Mouse (Mus musculus) telencephalon, adult 2 months (tissue): ENCODE data around the gene Rin2.
"Not testable (repeated sequence)": the region's sequence is repeated elsewhere in the genome, so short reads cannot be mapped to it uniquely, and the experiment has no call there.

Experiments used
- DNase-seq: peaks from one replicate; pipeline ENCODE4 v3.0.0-alpha.2; 2011; ENCODE audit warnings: low read depth, low spot score

The Rin2 gene

DNA sequence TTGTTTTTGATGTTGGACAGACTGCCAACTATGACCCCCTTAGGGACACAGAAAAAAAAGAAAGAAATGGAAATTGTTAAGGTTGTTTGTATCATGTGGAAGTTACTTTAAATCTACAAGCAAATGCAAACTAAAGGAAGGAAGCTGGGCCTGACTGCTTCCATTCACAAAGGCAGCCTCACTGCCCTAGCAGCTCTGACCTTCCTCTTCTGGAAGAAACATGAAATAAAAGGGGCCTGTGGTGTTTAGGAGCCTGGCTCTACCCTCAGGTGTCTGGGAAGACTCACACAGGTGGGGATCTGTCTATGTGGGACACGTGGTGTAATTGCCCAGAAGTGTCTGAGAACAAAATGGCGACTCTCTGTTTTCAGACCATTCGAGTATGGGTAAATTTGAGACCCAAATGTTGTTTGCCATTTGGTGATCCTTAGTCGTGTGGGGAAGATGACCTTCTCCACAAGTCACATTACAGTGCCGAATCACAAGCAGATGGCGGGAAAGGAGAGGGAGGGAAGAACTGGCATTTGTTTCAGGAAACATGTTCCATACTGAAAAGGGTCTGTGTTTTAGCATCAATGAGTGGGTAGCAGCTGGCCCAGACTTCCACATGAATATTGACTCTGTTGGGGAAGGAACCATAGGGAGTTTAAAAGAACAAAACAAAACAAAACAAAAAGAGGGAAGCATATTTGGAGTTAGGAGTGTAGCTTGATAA, 213.9 kb downstream of the Rin2 start:
- no peak for DNase-seq

DNA sequence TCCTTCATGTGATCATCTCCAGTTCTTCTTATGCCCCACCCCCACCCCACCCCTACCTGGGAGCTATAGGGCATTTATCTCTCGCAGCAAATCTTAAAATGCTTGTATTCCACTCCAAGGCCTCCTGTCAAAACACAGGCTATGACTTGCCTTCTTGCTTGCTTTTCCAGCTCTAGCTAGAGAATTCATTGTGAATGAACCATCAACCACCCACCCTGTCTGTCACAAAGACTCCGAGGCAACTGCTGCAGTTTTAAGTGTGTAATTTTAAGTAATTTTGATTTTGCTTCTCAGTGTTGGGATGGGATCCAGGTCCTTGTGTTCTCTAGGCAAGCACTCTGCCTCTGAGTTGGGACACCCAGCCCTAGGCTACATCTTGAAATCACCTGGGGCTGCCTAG, 215.6 kb downstream of the Rin2 start:
- no peak for DNase-seq

DNA sequence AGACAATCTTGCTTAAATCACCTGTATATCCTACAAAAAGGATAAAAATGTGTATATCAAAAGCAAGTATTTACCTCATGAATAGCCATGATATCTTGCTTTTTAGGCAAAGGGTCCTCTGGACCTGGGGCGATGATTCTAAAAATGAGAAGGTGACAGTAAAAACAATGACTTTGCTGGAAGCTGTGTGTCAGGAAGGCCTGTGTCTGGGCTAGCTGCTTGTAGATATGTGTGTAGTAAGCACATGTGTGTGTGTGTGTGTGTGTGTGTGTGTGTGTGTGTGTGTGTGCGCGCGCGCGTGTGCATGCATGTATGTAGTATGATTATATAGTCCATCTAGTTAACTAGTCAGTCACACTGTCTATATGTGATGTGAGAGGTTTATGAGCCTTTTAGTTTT, 218.7 kb downstream of the Rin2 start:
- DNase-seq: no peak

DNA sequence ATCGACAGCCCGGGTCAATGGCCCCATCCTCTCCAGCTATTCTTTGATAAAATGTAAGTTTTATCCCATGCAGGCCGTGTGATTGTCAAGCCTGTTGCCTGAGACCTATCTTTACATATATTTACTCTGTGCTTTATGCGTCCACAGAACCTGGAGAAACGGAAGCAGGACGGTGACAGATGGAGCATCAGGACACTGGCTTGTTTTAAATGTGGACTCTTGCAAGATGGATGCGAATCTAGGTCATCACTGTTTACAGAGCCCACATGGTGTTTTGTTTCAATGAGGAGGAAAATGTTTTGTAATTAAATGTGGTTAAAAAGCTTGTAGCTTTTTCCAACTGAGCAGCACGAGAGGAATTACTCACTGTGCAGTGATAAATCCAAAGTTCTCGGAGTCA, 223.1 kb downstream of the Rin2 start:
- no peak for DNase-seq

DNA sequence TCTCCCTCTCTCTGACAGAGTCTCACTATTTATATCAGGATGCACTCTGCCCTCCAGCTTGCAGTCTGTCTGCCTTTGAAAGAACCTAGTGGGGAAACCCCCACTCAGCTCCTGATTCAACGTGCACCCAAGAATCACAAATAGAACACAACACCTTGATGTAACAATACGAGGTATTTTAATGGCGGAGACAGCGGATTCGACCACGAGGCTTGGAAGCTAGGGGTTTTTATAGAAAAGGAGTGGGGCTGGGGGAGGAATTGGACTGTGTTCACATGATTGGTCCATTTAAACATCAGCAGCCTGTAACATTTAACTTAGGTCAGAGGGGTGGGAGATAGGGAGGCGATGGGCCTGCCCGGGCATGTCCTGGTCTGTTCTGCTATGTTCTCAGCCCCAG, 225.3 kb downstream of the Rin2 start:
- DNase-seq: not testable (repeated sequence)

DNA sequence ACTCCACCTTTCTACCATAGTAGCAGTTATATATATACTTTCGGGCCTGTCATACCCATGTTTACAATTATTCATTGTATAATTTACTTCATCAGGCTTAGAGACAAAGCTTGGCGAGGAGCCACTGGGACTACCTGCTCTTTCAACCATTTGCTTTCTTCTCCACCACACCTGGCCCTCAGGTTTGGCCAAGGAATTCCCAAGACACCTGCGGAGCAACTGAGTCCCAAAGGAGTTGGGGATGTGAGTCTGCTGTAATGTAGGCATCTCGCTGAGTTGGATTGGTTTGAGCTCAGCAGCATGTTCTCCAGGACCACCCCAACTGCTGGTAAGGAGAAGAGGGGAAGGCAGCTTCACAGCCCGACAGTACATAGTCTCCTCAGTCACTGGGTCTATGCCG, 226.8 kb downstream of the Rin2 start, which contains the start of gene Naa20:
Gene Naa20, plus strand, starts transcription at position 239 of the 400 bp plus-strand sequence.
- no peak for DNase-seq

DNA sequence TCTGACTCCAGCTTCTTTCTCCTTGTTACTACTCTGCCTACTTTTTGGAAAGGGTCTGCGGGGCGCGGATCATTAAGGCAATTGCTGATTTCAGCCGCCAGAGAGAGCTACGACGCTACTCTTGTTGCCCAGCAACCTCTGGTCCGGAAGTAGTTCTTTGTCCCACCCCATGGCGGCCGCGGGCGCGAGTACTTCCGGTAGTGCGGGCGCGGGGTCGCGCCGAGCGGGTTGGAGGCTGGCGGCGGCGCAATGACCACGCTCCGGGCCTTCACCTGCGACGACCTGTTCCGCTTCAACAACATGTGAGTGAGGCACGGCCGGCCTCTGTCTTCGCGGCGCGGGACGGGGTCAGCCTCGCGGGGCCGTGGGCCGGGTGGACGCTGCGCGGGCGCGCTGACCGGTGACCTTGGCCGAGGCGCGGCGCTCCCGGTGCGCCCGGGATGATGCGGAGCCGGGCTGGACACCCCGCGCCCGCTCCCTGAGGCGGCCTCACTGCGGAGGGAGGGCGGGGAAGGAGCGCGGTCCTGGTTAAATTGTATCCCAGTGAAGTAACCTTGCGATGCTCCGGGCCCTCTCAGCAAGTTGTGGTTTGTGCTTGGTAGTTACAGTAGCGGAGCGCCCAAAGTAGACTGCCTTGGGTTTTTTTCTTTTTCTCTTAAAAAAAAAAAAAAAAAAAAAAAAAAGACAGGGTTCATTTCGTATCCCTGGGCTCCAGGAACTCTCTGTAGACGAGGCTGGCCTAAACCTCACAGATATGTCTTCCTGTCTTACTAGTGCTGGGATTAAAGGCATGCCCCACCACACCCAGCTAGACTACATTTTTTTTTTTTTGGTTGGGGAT, 228.3 kb downstream of the Rin2 start:
- peak; percentile 83 for DNase-seq

DNA sequence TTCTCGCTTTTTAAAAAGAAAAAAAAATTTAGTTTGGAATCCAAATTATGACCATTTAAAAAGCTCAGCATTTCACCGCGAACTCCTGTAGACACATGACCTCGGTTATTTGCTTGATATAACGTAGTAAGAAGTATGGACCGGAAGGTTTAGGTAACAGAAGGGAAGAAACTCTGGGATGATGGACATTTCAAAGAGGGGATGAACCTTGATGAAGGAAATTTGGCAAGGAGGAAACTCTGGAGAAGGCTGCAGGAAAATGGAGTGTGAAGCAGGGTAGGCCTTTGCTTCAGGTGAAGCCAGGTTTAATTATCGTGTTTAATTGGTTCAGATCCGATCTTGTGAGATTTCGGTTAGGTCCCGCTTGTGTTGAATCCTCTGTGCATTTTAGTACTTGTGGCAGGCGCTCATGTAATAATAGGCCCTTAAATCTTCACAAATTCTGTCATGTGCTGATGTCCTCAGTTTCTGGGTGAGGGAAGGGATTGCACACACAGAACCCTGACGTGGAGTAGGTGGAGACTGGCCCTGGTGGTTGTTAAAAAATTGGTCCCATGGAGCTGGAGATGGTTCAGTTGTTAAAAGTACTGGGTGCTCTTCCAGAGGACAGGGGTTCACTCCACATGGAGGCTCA, 229.1 kb downstream of the Rin2 start:
- no peak for DNase-seq

DNA sequence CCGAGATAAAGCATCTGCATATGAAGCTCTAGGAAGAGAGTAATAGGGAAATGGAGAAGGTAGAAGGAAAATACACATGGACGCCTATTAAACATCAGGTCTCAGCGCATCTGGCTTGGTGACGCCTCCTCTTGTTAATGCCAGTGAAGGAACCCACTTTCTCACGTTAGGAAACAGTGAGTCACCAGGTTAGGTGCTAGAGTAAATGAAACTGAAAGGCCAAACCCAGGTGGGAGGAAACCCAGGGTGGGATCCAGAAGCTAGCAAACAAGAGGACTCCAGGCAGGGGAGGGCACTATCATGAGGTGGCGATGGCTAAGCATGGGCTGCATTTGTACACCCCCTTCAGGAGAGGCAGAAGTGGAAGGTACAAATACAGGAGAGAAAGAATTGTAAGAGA, 230.1 kb downstream of the Rin2 start:
- DNase-seq: no peak

DNA sequence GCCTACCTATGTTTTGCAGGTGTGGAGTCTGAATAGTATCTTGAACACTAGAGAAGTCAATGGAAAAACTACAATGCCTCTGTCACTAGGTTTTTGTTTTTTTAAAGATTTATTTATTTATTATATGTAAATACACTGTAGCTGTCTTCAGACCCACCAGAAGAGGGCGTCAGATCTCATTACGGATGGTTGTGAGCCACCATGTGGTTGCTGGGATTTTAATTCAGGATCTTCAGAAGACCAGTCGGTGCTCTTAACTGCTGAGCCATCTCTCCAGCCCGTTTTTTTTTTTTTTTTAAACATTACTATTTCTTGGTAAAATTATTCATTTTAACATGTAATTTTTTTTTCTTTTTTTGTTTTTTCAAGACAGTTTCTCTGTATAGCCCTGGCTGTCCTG, 230.9 kb downstream of the Rin2 start:
- DNase-seq: not testable (repeated sequence)

DNA sequence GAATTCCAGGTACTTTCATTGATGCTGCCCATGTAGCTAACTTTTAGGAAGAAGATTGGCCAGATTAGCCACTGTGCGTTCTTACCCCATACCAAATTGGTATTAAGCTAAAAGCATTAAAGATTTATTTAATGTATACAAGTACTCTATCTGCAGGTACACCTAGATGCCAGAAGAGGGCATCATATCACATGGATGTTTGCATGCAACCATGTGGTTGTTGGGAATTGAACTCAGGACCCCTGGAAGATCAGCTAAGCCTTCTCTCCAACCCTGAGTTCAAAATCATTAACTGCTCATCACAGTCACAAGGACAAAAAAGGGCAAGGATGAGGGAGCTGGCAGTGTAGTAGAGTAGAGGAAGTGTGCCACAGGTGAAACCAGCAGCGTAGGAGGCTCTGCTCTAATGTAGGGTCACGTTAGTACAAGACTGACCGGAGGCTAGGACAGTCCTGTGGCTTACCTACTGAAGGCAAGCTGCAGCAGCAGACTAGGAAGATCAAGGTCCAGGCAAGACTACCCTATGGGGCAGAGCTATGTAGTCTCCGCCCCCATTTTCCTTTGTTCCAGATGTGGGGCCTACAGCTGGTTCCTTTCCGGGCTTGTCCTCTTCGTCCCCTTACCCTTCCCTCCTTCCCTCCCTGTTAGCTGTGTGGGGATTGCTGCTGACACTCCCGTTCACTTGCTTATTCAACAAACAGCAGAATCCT, 246.1 kb downstream of the Rin2 start:
- no peak for DNase-seq

DNA sequence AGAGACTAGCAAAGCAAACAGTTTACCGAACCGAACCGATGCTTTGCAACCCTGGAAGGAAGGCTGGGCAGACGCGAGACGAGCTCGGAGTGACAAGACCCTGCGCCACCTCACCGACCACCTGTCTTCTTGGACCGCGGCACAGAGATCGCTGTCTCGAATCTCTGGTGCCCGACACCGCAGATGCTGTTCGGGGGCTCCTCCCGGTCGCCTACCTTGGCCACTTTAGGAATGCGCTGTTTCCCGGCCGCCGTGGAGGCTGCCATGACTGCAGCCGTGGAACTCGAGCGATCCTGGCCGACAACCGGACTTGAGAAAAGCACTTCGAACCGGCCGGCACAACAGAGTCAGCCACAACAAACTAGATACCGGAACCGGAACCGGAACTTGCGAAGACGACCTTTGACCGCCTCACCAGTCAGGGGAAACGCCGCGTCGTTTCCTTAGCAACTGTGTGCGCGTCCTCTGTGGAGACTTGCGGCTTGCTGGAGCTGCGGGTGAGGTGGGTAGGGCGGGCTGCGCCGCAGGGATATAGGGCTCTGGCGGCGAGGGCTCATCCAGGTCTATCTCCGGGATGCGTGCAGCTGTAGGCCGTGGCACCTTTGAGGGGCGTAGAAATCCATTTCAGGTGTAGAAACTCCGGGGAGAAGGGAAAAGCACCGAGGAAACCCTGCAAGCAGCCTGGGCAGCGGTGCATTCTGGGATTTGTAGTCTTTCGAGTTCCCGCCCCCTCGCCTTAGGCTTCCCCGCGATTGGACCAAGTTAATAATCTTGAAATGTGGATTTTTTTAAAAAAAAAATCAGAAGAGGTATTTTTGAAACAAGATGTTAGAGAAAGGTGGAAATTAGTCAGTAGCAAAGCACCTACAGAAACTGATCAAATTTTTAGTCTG, 259.6 kb downstream of the Rin2 start, which contains the start of the genes Cfap61 and Crnkl1:
Gene Cfap61, plus strand, starts transcription at position 446 of the 893 bp plus-strand sequence.
Gene Crnkl1, minus strand, starts transcription at position 676 of the 893 bp plus-strand sequence.
- peak; percentile 95 for DNase-seq

DNA sequence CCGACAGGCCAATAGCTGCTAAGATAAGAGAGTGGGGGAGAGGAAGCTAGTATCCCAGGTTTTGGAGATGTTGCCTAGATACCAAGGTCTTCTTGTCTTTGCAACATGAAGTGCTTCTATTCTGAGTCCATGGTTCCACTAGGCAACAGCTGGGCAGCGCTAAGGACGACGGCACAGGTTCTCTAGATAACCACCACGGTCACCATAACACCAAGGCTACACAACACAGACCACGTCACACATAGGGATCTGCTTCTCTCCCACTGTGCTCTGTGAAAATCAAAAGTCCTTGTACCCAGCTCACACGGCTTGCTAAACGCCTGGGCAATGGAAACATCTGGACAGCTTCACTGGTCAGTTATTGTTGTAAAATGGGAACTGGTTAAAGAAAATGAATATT, 262.0 kb downstream of the Rin2 start:
- DNase-seq: no peak
